Mouse (Mus musculus) megakaryocyte-erythroid progenitor cell, adult 5-6 weeks (primary cell): ENCODE data around the gene Dnah9. TPM values are rescaled to one million over a fixed set of nuclear protein-coding genes. Genes with fewer than 3 reads are reported as not detected.

Experiments
- ATAC-seq: replicated peaks from 2 replicates; pipeline ENCODE4 v1.8.0; 2016; ENCODE audit warnings: mild to moderate bottlenecking, inconsistent platforms; ENCODE audit not compliant: severe bottlenecking, poor library complexity, low FRiP score, low TSS enrichment
- total RNA-seq, 2 experiments: library from RNA; stranded (forward) in 1 of 2; stranded (reverse) in 1 of 2; fragments of 200-1000, 215-1000 nt in 1 of 2; fragments of >200 nt in 1 of 2; fragmentation: Nextera tagmentation in 1 of 2; gene quantifications; 2 replicates each; pipeline ENCODE4 v1.2.3; 2014 to 2017

The Dnah9 gene
- total RNA-seq (2014; fragmentation: Nextera tagmentation): not detected in 2 replicates
- total RNA-seq (2017): not detected in 2 replicates

DNA sequence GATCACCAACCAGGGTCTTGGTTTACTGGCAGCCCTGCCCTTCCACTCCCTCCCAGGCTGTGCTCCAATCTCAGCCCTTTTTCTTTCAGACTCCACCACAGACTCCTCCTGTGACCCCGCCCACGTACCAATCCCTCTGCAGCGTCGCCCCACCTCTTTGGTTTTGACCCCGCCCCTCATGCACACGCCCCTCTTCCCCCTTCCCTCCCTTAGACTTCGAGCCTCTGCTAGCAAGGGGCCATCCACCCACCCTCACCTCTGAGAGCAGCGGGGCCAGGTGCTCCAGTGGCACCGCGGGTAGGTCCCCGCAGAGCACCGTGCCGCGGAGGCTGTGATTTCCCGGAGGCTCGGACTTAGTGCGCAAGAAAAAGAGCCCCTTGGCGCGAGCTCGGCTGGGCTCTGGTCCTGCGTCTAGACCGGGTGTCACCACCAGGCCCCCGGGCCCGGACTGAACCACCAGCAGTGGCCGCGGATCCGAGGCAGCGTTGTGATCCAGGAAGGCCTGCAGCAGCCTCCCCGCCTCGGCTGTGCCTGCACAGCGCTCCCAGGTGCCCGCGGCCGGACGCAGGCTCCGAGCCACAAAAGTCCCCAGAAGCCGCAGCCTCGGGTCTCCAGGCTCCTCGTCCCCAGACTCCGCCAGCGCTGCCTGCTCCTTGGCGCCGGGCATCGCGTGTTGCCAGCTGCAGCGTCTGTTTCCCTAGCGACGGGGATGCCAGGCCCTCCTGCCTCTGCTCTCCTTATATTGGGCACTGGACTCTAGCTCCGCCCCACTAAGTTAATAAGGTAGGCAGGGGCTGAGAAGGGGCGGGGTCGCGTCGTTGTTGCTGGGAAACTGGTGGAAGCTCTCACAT is at the start of gene Dnah9:
Dnah9 (minus strand) TSS at position 751 of the 851 bp plus-strand sequence.
- no peak for ATAC-seq

DNA sequence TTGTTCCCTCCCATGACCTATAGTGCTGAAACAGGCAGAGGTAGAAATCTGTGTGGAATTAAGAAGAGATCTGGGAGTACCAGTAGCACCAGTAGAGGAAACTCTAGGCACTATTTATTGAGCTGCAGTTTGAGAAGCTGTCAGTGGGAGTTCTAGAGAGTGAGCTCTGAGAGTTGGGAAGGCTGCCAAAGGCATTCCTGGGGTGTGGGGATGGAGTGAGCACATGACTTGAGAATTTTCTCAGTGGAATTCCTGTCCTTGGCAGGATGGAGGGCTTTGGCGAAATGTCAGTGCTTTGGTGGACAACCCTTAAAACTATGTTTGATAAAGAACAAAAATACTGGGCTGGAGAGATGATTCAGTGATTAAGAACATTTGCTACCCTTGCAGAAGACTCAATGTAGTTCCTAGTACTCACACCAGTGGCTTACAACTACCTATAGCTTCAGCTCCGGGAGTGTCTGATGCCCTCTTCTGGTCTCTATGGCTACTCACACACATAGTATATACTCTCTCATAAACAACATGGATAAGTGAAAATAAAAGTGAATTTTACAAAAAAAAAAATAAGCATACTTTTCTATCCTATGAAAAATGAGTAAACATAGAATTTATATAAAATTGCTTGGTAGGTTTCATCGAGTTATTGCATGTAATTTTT is 20.4 kb upstream of the Dnah9 start:
- ATAC-seq: no peak

DNA sequence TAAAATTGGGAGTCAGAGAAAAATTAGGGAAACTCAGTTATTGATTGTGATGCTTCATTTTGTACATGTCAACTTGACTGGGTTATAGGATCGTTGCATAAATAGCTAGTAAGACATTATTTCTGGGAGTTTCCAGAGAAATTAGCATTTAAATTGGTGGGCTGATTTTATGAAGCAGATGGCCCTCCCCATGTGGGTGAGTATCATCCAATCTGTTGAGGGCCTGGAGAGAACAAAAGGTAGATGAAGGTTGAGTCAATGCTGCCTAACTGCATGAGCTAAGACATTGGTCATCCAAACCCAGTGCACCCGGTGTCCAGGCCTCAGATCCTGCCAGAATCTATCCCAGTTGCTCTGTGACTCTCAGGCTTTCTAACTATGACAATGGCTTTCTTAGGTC is 19.8 kb upstream of the Dnah9 start:
- no peak for ATAC-seq

GRCm38 (mm10) chr11:66177781-66178180 is 9.4 kb upstream of the Dnah9 start:
- no peak for ATAC-seq

DNA sequence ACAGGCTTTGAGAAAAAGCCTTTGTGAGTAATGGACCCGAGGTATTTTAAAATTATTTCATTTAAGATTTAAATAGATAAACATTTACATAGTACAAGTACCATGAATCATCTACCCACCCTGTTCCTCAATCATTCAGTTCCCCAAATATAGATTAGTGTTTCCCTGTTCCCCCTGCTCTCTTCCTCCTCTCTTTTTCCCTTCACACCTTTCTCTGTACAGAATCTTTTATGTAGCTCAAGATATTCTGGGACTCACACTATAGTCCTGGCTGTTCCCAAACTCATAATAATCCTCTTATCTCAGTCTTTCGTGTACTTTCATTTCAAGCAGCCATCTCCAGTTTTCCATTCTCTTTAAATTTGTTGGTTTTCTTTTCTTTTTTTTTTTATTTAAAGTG is 4.3 kb downstream of the Dnah9 start:
- no peak for ATAC-seq

DNA sequence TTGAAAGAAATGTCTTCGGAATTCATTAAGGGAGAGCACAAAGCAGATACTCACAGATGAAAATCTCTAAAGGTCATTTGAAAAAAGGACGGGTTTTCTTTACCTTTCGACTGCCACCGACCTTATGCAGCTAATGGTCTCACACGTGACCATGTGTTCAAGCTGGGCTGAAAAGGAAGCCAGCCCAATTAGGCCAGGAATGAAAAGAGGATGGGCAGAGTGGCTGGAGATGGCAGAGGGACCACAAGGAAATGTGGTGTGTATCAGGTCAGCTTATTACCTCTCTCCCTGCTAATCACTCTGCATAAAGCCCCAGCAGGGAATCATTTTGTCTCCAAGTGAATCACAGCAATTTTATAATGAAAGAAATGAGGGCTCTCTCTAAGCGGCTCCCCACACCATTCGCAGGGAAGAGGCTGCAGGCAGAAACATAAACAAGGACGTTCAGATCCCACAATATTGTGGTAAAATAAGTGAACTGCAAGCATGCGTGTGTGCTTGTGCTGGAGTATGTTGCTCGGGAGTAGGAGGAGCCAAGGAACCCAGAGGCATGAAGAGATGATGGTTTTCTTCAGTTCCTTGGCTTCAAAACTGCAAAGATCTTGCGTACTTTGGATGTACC is 27.6 kb downstream of the Dnah9 start:
- ATAC-seq: no peak

- no peak for ATAC-seq
Observed at GRCm38 (mm10) chr11:66134826-66135225, 33.5 kb downstream of the Dnah9 start.

GRCm38 (mm10) chr11:66126150-66126549 is 42.2 kb downstream of the Dnah9 start:
- no peak for ATAC-seq

DNA sequence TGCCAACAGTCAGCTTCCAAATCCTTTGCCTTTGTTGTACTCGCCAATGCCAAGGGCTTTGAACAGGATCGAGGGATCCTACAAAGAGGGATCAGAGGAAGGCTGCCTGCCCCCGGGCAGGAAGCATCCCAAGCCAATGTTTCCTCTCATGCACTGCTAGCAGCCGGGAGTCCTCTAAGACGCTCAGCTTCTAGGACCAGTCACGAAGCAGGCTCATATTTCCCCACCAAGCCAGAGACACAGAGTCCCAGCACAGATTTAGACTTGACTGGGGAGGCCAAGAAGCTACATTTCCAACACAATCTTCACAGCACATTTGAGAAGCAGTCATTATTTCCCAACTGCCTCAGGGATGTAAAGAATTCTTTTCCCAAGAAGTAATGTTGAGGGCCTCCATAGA is 43.9 kb downstream of the Dnah9 start:
- ATAC-seq: no peak

- ATAC-seq: no peak
Observed at GRCm38 (mm10) chr11:66122017-66122416, 46.3 kb downstream of the Dnah9 start.

GRCm38 (mm10) chr11:66083663-66084254 is 84.6 kb downstream of the Dnah9 start:
- no peak for ATAC-seq

- no peak for ATAC-seq
Observed at GRCm38 (mm10) chr11:66072921-66073320, 95.4 kb downstream of the Dnah9 start.

DNA sequence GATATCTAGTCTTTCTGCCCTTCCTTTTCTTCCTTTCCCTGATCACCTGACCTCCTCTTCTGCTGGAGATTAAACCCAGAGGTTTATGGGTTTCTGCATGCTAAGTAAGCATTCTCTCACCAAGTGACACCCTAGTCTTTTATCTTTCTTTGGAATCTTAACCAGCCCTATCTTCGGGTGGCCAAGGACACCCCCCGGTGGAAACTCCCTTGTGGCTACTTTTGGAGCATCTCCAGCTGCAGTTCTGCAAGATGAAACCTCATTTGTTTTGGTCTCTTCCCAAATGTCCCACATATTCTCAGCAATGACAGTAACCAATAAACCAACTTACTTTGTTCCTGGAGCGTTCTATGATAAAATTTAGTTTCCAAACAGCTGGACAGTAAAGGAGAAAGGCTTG is 109.4 kb downstream of the Dnah9 start:
- no peak for ATAC-seq

DNA sequence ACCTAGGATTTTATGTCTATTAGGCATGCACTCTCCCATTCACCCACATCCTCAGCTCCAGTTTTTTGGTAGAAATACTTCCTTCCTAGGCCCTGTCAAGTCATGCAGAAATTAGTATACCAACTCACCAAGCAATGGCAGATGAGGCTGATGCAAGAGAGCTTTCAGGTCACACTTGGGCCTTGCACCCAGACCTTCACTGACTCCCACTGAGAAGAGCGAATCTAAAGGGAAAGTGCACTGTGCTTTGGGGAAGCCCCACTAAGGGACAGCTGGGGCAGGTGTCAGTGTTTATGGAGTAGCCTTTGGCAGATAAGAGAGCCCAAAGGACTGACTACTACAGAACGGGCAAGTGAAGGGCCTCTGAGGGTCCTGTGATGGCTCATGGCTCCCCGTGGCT is 117.1 kb downstream of the Dnah9 start:
- no peak for ATAC-seq

DNA sequence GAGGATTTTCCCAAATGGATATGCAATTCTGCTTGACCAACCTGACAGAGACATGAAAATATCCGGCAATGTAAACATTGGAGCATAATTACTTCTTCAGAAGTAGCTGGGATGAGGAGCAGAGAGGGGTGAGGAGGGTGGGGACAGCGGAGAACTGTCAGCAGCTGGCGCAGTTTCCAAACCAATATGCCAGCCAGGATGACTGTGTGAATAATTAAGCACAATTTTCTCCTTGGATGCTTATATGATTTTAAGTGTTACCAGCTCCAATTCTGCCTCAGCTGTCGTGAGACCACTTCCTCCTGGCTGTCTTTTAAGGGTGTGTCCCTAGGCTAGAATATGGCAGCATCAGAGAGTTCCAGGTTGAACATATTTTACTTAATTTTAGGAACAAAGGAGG is 119.2 kb downstream of the Dnah9 start:
- ATAC-seq: no peak

DNA sequence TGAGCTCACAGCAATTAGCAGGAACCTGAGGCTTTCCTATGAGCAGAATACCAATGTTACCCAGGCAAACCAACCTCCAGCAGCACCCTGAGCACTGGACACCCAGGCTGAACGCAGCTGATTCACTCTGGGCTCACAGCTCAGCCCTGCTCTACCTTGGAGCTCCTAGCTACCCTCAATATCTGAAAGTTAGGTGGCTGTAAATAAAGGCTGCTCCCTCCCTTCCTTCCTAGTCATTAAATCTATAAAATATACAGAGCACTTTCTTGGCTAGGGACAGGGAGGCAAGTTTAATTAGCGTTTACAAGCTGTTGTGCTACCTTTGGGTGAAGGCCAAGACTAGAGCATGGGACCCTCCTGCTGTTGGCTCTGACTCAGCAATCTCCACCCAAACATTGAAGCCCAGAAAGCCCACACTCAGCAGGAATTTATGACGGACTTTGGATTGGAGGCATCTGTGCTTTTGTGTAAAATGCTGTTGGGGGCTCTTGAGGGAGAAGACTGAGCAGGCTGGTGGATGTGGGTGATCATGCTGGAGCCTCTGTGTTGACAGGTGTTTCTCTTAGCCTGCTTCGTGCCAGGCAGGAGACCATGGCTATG is 121.7 kb downstream of the Dnah9 start:
- no peak for ATAC-seq

DNA sequence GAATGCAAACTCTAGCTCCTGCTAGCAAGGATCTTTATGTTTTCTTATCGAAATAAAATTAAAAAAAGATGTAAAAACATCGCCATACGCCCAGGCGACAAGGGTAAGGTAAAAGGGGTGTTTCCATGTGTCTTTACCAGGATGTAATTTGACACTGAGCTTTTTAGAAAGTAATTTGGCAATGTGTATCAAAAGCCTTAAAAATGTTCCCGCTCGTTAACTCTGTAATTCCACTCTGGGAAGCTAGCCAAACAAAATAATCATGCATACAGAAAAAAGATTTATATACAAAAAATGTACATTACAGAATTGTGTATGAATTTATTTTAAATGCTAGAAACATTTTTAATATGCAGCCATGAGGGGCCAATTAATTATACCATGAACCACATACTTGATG is 124.7 kb downstream of the Dnah9 start:
- ATAC-seq: no peak

DNA sequence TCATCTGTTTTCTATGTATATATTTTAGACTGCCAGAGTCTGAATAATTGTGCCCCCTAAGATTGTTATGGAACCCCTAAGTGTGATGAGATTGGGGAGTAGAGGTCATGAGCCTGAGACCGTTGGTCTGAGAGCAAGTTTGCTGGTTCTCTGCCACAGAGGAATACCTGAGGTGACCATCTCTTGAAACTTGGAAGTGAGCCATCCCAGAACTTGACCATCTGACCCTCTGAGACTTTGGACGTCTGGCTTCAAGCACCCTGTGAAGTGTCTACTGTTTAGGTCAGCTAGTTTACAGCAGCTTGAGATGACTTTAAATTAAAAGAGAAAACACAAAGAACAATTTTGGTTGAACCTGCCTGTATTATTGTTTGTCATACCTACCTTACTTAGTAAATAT is 125.8 kb downstream of the Dnah9 start:
- no peak for ATAC-seq

- ATAC-seq: no peak
Observed at GRCm38 (mm10) chr11:66025728-66026127, 142.6 kb downstream of the Dnah9 start.

GRCm38 (mm10) chr11:65975871-65976270 is 192.5 kb downstream of the Dnah9 start:
- no peak for ATAC-seq
